Mouse (Mus musculus) C2C12 (cell line): ENCODE results near the gene Sufu. TPM values are rescaled to one million over a fixed set of nuclear protein-coding genes. Genes with fewer than 3 reads are reported as not detected.
A peak's percentile ranks its signal among the peaks of the same experiment; 100 is the strongest.

Experiments
- H3K27me3 ChIP-seq: one replicate; pipeline ENCODE4 v1.6.1; 2011; ENCODE audit not compliant: control insufficient read depth, insufficient read depth, insufficient read length
- H3K36me3 ChIP-seq: one replicate; pipeline ENCODE4 v1.6.1; 2011; ENCODE audit not compliant: control insufficient read depth, insufficient read depth
- H3K4me3 ChIP-seq: one replicate; pipeline ENCODE4 v1.5.1; 2011; ENCODE audit warnings: mild to moderate bottlenecking, control low read depth; ENCODE audit not compliant: poor library complexity, insufficient read depth, severe bottlenecking
- H3K79me2 ChIP-seq: one replicate; pipeline ENCODE4 v1.6.1; 2011; ENCODE audit not compliant: control insufficient read depth, insufficient read depth
- H3K79me3 ChIP-seq: one replicate; pipeline ENCODE4 v1.6.1; 2011; ENCODE audit warnings: low read depth, control low read depth
- H3ac ChIP-seq: one replicate; pipeline ENCODE3; 2011; ENCODE audit warnings: low read depth; ENCODE audit not compliant: control insufficient read depth, insufficient read length
- CEBPB ChIP-seq: IDR thresholded peaks from one replicate; pipeline ENCODE4 v1.6.1; 2011; ENCODE audit warnings: low read depth, mild to moderate bottlenecking, control low read depth, moderate library complexity
- CTCF ChIP-seq: IDR thresholded peaks from one replicate; pipeline ENCODE4 v1.5.1; 2011; ENCODE audit not compliant: control insufficient read depth, insufficient read depth, insufficient read length
- FOSL1 ChIP-seq: IDR thresholded peaks from one replicate; pipeline ENCODE4 v1.8.0; 2011; ENCODE audit warnings: mild to moderate bottlenecking, low read length; ENCODE audit not compliant: poor library complexity, insufficient read depth, severe bottlenecking
- MAX ChIP-seq: IDR thresholded peaks from one replicate; pipeline ENCODE4 v1.6.1; 2011; ENCODE audit warnings: mild to moderate bottlenecking, control low read depth
- MYOD1 ChIP-seq: IDR thresholded peaks from one replicate; pipeline ENCODE4 v1.6.1; 2011; ENCODE audit warnings: low read depth; ENCODE audit not compliant: control insufficient read depth, insufficient read length
- MYOG ChIP-seq: IDR thresholded peaks from one replicate; pipeline ENCODE4 v1.6.1; 2011; ENCODE audit not compliant: control insufficient read depth, insufficient read length; ENCODE audit errors: extremely low read depth
- USF1 ChIP-seq: IDR thresholded peaks from one replicate; pipeline ENCODE4 v1.6.1; 2011; ENCODE audit warnings: low read depth, mild to moderate bottlenecking, control low read depth, moderate library complexity
- polyA plus RNA-seq: library from polyadenylated mRNA; unstranded; fragments of >200 nt; fragmentation: generic; extraction: Trizol; gene quantifications from one replicate; pipeline ENCODE4 v1.2.1, GENCODE M21; 2012; ENCODE audit warnings: missing spikeins

The Sufu gene
- polyA plus RNA-seq, 1 experiment: 17.8 TPM

- H3K4me3 ChIP-seq: no peak overlapping the region
- H3K27me3 ChIP-seq: no peaks in the 10 kb centered on the region
- H3ac ChIP-seq: no peak overlapping the region
- no peaks in the 10 kb centered on the region for H3K36me3 ChIP-seq
- H3K79me3 ChIP-seq: peaks cover 6% of the 10 kb centered on the region
- TF ChIP-seq USF1: no peak
- TF ChIP-seq MYOG: no peak
- TF ChIP-seq MYOD1: no peak
- TF ChIP-seq MAX: no peak
- no peak for TF ChIP-seq CTCF
- no peak for TF ChIP-seq CEBPB
- TF ChIP-seq FOSL1: no peak
- peaks cover 13% of the 10 kb centered on the region for H3K79me2 ChIP-seq
These were observed 37.0 kb downstream of the Sufu start for GRCm38 (mm10) chr19:46433712-46434111.

GRCm38 (mm10) chr19:46434148-46434547, 37.5 kb downstream of the Sufu start:
- Histone ChIP-seq H3K36me3 (no peaks in the 10 kb centered on the region), H3K79me2 (peaks cover 13% of the 10 kb centered on the region), H3K27me3 (no peaks in the 10 kb centered on the region), H3K4me3 (no peak overlapping the region), H3ac (no peak overlapping the region), H3K79me3 (peaks cover 6% of the 10 kb centered on the region)
- no peak for TF ChIP-seq CTCF
- TF ChIP-seq FOSL1: no peak
- TF ChIP-seq MYOG: no peak
- TF ChIP-seq MAX: no peak
- TF ChIP-seq USF1: no peak
- TF ChIP-seq MYOD1: no peak
- TF ChIP-seq CEBPB: no peak

GRCm38 (mm10) chr19:46434591-46434990, 37.9 kb downstream of the Sufu start:
- H3K27me3 ChIP-seq: no peaks in the 10 kb centered on the region
- H3K79me3 ChIP-seq: peaks cover 6% of the 10 kb centered on the region
- TF ChIP-seq FOSL1 (no peak), USF1 (no peak), MAX (no peak), CEBPB (no peak), CTCF (no peak), MYOD1 (no peak), MYOG (no peak)
- H3ac ChIP-seq: no peak overlapping the region
- H3K4me3 ChIP-seq: no peak overlapping the region
- peaks cover 13% of the 10 kb centered on the region for H3K79me2 ChIP-seq
- no peaks in the 10 kb centered on the region for H3K36me3 ChIP-seq

- H3ac ChIP-seq: no peak overlapping the region
- TF ChIP-seq MAX: no peak
- TF ChIP-seq CTCF: peak; percentile 23
- TF ChIP-seq CEBPB: no peak
- TF ChIP-seq FOSL1: no peak
- no peak for TF ChIP-seq MYOG
- no peak for TF ChIP-seq USF1
- H3K27me3 ChIP-seq: no peaks in the 10 kb centered on the region
- no peak overlapping the region for H3K4me3 ChIP-seq
- peaks cover 13% of the 10 kb centered on the region for H3K79me2 ChIP-seq
- H3K79me3 ChIP-seq: peaks cover 4% of the 10 kb centered on the region
- no peaks in the 10 kb centered on the region for H3K36me3 ChIP-seq
These were observed 38.8 kb downstream of the Sufu start for GRCm38 (mm10) chr19:46435492-46435891.

GRCm38 (mm10) chr19:46443509-46443908, 46.8 kb downstream of the Sufu start:
- no peak overlapping the region for H3ac ChIP-seq
- TF ChIP-seq MYOD1 (no peak), MYOG (no peak), USF1 (no peak), FOSL1 (no peak), MAX (no peak), CEBPB (no peak), CTCF (no peak)
- H3K36me3 ChIP-seq: no peaks in the 10 kb centered on the region
- H3K79me3 ChIP-seq: no peaks in the 10 kb centered on the region
- no peak overlapping the region for H3K4me3 ChIP-seq
- no peaks in the 10 kb centered on the region for H3K27me3 ChIP-seq
- H3K79me2 ChIP-seq: peaks cover 36% of the 10 kb centered on the region

- no peak overlapping the region for H3ac ChIP-seq
- H3K79me2 ChIP-seq: peaks cover 43% of the 10 kb centered on the region
- TF ChIP-seq USF1 (peak; percentile 15), CTCF (peak; percentile 67), FOSL1 (no peak)
These were observed 47.5 kb downstream of the Sufu start for GRCm38 (mm10) chr19:46444209-46444608.

More at GRCm38 (mm10) chr19:46444209-46444608, 47.5 kb downstream of the Sufu start:
- Histone ChIP-seq H3K4me3 (no peak overlapping the region), H3K36me3 (no peaks in the 10 kb centered on the region), H3K79me3 (no peaks in the 10 kb centered on the region), H3K27me3 (no peaks in the 10 kb centered on the region)
